Mouse (Mus musculus) cortical plate, adult 2 months (tissue): ENCODE measurements around the gene H2-M10.4.

Experiments used
- CTCF ChIP-seq: fragments of 200-500 bp; IDR thresholded peaks from 2 replicates; pipeline ENCODE4 v1.5.1; 2011; ENCODE audit warnings: mild to moderate bottlenecking, control low read depth, low read length; ENCODE audit not compliant: insufficient read depth; ENCODE audit errors: extremely low read depth
- POLR2A ChIP-seq: fragments of 200-500 bp; IDR thresholded peaks from 2 replicates; pipeline ENCODE4 v1.6.1; 2011; ENCODE audit warnings: mild to moderate bottlenecking, low read length, control low read depth; ENCODE audit not compliant: insufficient read depth; ENCODE audit errors: extremely low read depth

- TF ChIP-seq CTCF (no peak), POLR2A (no peak)
These were observed 46.7 kb downstream of the H2-M10.4 start for GRCm38 (mm10) chr17:36415407-36415806.
